In the genomic region with DNA sequence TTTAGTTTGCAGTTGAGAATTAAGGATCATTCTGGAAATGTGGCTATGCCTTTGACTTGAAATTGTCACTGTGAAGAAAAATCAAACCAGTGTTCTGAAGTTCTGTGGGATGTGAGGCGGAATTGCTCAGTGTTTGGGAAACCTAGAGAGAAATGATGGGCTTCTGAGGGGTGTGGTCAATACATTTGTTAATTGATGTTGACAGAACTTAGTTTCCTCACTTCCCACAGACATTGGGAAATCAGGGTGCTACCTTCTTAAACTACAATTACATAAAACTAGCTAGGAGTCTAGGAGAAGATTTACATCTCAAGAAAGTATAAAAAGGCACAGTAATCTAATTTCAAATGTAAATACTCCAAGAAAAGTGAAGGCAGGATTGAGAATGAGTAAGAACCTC, we compare ENCODE assay signal across 19 mouse cellular contexts.
"Had no signal": no experiment of that assay in that cellular context is flagged by ENCODE, and none has a peak within 500 bp of the region (broad histone marks: within the 10 kb centered on the region; RNA-seq: fewer than 3 reads in every experiment).

No protein-coding gene starts in this region.

- H3K27ac ChIP-seq: liver, embryonic 14.5 days; midbrain, embryonic 10.5 days; midbrain, embryonic 12.5 days; midbrain, embryonic 15.5 days; neural tube, embryonic 13.5 days; neural tube, embryonic 15.5 days had no signal

- H3K4me1 ChIP-seq: midbrain, embryonic 10.5 days; midbrain, embryonic 12.5 days; midbrain, embryonic 15.5 days; neural tube, embryonic 13.5 days; neural tube, embryonic 15.5 days had no signal

- H3K4me3 ChIP-seq: midbrain, embryonic 10.5 days; midbrain, embryonic 12.5 days; midbrain, embryonic 15.5 days; myocyte; neural tube, embryonic 13.5 days; neural tube, embryonic 15.5 days had no signal

- DNase-seq: lung, adult 18-20 months; lung, embryonic 14.5 days; lung, postnatal 10 days; lung, postnatal 4 days; retina, postnatal 1 day; right cerebral cortex, adult 18-20 months; right cerebral cortex, postnatal 25 days; right cerebral cortex, postnatal 4 days; spleen, adult 18-20 months; thymus, adult 18-20 months; thymus, postnatal 14 days; thymus, postnatal 36 days had no signal

- H3K27me3 ChIP-seq: midbrain, embryonic 12.5 days; midbrain, embryonic 15.5 days; neural tube, embryonic 13.5 days; neural tube, embryonic 15.5 days had no signal

- ATAC-seq: midbrain, embryonic 15.5 days had no signal
